Mouse (Mus musculus): ENCODE data around the gene Shh. TPM values are rescaled to one million over a fixed set of nuclear protein-coding genes. Genes with fewer than 3 reads are reported as not detected.
A peak's percentile ranks its signal among the peaks of the same experiment; 100 is the strongest.

Shh gene
- polyA plus RNA-seq, 1 experiment from 2014 or later: 0.23 TPM

DNA sequence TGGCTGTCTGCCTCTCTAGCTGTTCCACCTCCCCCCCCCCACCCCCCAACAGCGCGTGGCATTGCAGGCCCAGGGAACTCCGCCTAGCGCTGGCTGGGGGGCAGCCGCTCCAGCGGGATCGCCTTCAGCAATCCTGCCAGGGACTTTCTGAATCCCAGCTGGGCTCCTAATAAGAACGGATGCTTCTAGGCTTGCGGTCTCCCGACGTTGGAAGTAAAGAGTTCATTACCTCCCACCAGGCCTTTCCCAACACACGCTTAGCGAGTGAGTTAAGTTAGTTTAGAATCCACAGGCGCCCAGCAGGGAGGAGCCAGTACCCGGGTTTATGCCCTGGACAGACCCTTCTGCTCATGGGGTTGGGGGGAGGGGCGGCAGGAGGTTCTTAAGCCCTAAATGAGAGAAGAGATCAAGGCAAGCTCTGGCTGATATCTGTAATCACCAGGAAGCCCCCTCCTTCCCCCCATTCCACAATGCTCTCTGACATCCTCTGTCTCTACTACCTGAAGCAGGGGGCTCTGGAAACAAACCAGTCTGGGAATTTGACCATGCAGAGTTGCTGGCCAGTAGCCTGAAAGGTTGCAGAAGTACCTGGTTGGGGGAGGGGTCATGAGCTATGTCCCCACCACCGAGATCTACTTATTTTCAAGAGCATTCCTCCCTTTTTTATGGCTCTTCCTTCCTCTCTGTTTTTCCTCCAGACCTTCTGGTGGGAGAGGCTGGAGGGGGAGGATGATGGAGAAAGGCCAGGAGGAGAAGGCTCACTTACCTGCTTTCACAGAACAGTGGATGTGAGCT lies 6.3 kb downstream of the Shh start:
- no peak for TF ChIP-seq CTCF (IDR thresholded peaks at IDR 0.05; ENCODE audit: low read depth)
- Histone ChIP-seq H3K9me3 (ENCODE audit: control insufficient read depth) (no peaks in the 10 kb centered on the region), H3K9ac (ENCODE audit: low read depth, low read length) (no peak overlapping the region), H3K27me3 (replicated peaks; ENCODE audit: control insufficient read depth, insufficient read depth, low read length) (peaks cover 78% of the 10 kb centered on the region), H3K4me1 (replicated peaks; ENCODE audit: control insufficient read depth, insufficient read depth, low read length) (peaks cover 5% of the 10 kb centered on the region), H3K36me3 (ENCODE audit: control insufficient read depth, insufficient read depth) (no peaks in the 10 kb centered on the region), H3K4me2 (replicated peaks; ENCODE audit: low read depth) (no peak overlapping the region), H3K27ac (ENCODE audit: low read depth, low read length) (no peak overlapping the region), H3K4me3 (ENCODE audit: low read depth, low read length) (no peak overlapping the region)
- 23% methylated on average over 17 of the region's 17 CpGs for WGBS
- ATAC-seq: no peak

DNA sequence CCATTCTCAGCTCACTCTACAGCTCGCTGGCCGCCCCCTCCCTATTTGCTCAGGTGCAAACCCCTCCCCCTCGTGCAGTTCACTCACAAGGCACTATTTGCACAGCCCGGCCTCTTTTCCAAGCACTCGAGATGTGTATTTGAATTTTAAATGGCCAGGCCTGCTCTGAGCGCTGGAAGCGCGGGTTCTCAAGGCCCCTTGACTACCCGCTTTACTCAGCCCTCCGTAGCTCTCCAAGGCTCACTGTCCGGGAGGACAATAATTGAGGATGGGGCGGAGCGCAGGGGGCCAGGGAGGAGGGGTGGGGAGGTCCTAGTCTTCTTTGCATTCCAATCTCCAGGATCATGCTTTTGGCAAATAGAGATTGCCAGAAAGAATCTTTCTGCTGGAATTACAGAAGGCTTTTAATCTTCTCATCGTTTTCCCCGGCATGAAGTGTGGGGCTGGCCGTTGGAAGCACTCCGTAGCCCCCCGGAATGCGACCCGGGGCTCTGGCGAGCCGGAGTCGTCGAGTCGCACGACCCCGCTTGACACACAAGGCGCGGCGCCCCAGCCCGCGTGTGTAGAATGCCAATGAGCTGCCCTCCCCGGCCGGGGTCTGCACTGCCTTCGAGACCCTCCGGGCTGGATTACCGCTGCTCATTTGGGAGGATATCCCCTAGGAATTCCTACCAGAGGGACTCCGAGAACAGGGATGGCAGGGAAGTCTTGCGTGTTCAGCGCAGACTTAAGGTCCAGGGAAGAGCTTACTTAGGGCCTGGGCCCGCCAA lies 7.4 kb downstream of the Shh start:
- H3K27ac ChIP-seq (ENCODE audit: low read depth, low read length): no peak overlapping the region
- 10% methylated on average over 41 of the region's 41 CpGs for WGBS

DNA sequence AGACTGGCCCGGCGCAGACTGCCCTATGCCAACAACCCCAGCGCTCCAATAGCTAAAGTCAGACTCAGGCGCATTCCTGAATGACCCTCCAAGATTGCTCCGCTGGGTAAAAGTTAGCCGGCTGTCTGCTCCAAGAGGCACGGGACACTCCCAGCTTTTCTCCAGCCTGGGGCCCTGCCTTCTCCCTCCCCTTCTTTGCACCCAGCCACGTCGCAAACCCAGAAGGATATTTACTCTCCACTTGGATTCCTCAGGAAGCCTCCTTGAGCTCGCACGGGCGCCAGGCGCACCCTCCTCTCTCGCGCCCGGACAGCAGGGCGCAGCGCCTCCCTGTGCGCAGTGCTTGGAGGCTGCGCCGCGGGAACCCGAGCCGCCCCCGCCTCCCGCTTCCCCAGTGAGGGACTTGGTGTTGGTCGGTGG lies 8.2 kb downstream of the Shh start:
- peak overlapping the region; percentile 37 for H3K4me3 ChIP-seq (ENCODE audit: low read depth, low read length)
- no peaks in the 10 kb centered on the region for H3K9me3 ChIP-seq (ENCODE audit: control insufficient read depth)
- no peak overlapping the region for H3K9ac ChIP-seq (ENCODE audit: low read depth, low read length)
- peak; percentile 26; the same call in 1 of the 2 replicates for ATAC-seq
- H3K27me3 ChIP-seq (replicated peaks; ENCODE audit: control insufficient read depth, insufficient read depth, low read length): peaks cover 59% of the 10 kb centered on the region
- H3K27ac ChIP-seq (ENCODE audit: low read depth, low read length): no peak overlapping the region
- H3K36me3 ChIP-seq (ENCODE audit: control insufficient read depth, insufficient read depth): no peaks in the 10 kb centered on the region
- no peak for TF ChIP-seq CTCF (IDR thresholded peaks at IDR 0.05; ENCODE audit: low read depth)
- H3K4me1 ChIP-seq (replicated peaks; ENCODE audit: control insufficient read depth, insufficient read depth, low read length): peaks cover 5% of the 10 kb centered on the region; the same call in 1 of the 2 replicates
- peak overlapping the region; percentile 66 for H3K4me2 ChIP-seq (replicated peaks; ENCODE audit: low read depth)
- WGBS: 1% methylated on average over 26 of the region's 27 CpGs

More for the DNA sequence above, 7.4 kb downstream of the Shh start:
- H3K4me1 ChIP-seq (replicated peaks; ENCODE audit: control insufficient read depth, insufficient read depth, low read length): peaks cover 5% of the 10 kb centered on the region
- no peak for ATAC-seq
- peak overlapping the region; percentile 37; the same call in 1 of the 2 replicates for H3K4me3 ChIP-seq (ENCODE audit: low read depth, low read length)
- H3K27me3 ChIP-seq (replicated peaks; ENCODE audit: control insufficient read depth, insufficient read depth, low read length): peaks cover 67% of the 10 kb centered on the region
- no peak overlapping the region for H3K9ac ChIP-seq (ENCODE audit: low read depth, low read length)
- no peaks in the 10 kb centered on the region for H3K36me3 ChIP-seq (ENCODE audit: control insufficient read depth, insufficient read depth)
- H3K4me2 ChIP-seq (replicated peaks; ENCODE audit: low read depth): peak overlapping the region; percentile 66
- no peak for TF ChIP-seq CTCF (IDR thresholded peaks at IDR 0.05; ENCODE audit: low read depth)
- no peaks in the 10 kb centered on the region for H3K9me3 ChIP-seq (ENCODE audit: control insufficient read depth)

DNA sequence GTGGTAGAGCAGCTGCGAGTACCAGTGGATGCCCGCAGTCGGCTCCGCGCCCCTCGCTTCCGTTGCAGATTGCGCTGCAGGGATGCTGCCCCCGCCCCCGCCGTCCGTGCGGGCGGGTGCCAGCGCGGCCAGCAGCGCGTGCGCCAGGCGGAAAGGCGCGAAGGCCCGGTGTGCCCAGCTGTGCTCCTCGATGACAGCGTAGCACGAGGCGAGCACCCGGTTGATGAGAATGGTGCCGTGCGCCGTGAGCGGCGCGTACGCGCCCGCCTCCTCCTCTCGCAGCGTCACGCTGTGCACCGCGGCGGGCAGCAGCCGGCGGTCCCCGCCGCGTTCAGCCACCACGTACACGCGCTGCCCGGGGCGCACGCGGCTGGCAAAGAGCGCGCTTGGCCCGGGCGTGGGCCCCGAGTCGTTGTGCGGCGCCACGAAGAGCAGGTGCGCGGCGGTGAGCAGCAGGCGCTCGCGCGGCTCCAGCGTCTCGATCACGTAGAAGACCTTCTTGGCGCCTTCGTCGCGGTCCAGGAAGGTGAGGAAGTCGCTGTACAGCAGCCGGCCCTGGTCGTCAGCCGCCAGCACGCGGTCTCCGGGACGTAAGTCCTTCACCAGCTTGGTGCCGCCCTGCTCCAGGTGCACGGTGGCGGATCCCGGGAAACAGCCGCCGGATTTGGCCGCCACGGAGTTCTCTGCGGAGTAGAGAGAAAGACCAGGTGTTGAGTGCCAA lies 9.0 kb downstream of the Shh start:
- no peak overlapping the region for H3K27ac ChIP-seq (ENCODE audit: low read depth, low read length)
- peaks cover 52% of the 10 kb centered on the region for H3K27me3 ChIP-seq (replicated peaks; ENCODE audit: control insufficient read depth, insufficient read depth, low read length)
- H3K9ac ChIP-seq (ENCODE audit: low read depth, low read length): no peak overlapping the region

DNA sequence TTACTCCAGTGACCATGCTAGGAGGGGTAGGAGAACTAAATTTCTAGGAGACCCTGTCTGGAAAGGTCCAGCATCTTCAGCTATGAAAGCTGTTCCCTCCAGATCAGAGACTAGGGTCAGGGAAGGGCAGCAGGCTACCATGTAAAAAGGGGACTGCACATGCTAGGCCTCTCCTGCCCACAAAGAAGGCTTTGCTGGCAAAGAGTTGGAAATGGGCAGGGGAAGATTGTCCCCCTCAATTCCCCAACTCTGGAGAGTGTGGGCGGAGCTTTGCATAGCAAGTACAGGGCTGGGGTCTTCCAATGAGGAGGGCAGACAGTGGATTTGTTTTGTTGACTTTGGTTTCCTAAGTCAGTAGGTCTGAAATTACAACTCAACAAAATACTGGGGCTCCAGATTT lies 10.7 kb downstream of the Shh start:
- no peak for ATAC-seq
- Histone ChIP-seq H3K27ac (ENCODE audit: low read depth, low read length) (no peak overlapping the region), H3K4me3 (ENCODE audit: low read depth, low read length) (no peak overlapping the region), H3K27me3 (replicated peaks; ENCODE audit: control insufficient read depth, insufficient read depth, low read length) (peaks cover 44% of the 10 kb centered on the region), H3K9me3 (ENCODE audit: control insufficient read depth) (no peaks in the 10 kb centered on the region), H3K4me2 (replicated peaks; ENCODE audit: low read depth) (no peak overlapping the region), H3K36me3 (ENCODE audit: control insufficient read depth, insufficient read depth) (no peaks in the 10 kb centered on the region), H3K4me1 (replicated peaks; ENCODE audit: control insufficient read depth, insufficient read depth, low read length) (peaks cover 5% of the 10 kb centered on the region; the same call in 1 of the 2 replicates), H3K9ac (ENCODE audit: low read depth, low read length) (no peak overlapping the region)
- TF ChIP-seq CTCF (IDR thresholded peaks at IDR 0.05; ENCODE audit: low read depth): no peak
- 77% methylated on average over 1 of the region's 1 CpGs for WGBS

More for the DNA sequence above, 9.0 kb downstream of the Shh start:
- no peaks in the 10 kb centered on the region for H3K36me3 ChIP-seq (ENCODE audit: control insufficient read depth, insufficient read depth)
- no peaks in the 10 kb centered on the region for H3K9me3 ChIP-seq (ENCODE audit: control insufficient read depth)
- TF ChIP-seq CTCF (IDR thresholded peaks at IDR 0.05; ENCODE audit: low read depth): no peak
- H3K4me2 ChIP-seq (replicated peaks; ENCODE audit: low read depth): peak overlapping the region; percentile 66
- H3K4me1 ChIP-seq (replicated peaks; ENCODE audit: control insufficient read depth, insufficient read depth, low read length): peaks cover 5% of the 10 kb centered on the region; the same call in 1 of the 2 replicates
- WGBS: 2% methylated on average over 94 of the region's 95 CpGs
- peak overlapping the region; percentile 37 for H3K4me3 ChIP-seq (ENCODE audit: low read depth, low read length)
- 0 out of 2 replicates have a peak, but pooled peaks have one; percentile 48 for ATAC-seq
